Mouse (Mus musculus): ENCODE measurements around the gene Fam173b.

Fam173b gene

DNA sequence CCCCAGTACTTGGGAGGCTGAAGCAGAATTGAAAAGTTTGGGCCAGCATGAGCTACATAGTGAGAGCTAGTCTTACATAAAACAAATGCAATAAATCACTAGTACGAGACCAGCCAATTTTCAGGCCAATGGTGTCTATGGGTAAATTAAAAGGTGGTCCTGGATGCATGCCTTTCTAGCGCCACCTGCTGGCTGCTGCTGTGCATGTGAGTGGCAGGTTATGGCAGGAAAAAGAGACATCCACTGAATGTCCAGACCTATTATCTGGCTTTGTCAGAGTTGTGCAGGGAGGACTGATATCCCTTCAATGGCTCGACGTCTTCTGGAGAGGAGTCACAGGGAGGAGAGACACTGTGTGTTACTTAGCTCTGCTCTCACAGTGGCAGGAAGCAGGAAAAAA lies 15.1 kb upstream of the Fam173b start:
- peak; percentile 82 to 91 for DNase-seq (ENCODE audit: low spot score in 2 of 2)

GRCm38 (mm10) chr15:31587789-31588188 lies 13.9 kb upstream of the Fam173b start:
- DNase-seq (ENCODE audit: low spot score in 2 of 2): no peak

GRCm38 (mm10) chr15:31588989-31589640 lies 12.5 kb upstream of the Fam173b start:
- no peak for DNase-seq (ENCODE audit: low spot score in 2 of 2)

GRCm38 (mm10) chr15:31590176-31590575 lies 11.5 kb upstream of the Fam173b start:
- no peak for DNase-seq (ENCODE audit: low spot score in 2 of 2)

DNA sequence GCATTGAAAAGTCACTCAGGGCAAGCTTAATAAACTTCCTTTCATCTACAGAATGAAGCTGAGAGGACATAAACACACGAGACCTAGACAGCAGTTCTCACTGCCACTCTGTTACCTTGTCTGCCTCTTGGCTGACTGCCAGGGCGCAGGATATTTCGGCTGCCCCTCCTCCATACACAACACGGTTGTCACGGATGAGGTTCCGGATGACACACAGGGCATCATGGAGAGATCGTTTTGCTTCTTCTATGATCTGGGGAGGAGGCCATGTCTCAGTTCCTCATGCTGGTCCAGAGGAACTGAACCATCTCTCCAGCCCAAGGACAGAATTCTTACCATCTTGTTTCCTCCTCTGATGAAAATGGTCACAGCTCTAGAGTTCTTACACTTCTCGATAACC lies 9.1 kb upstream of the Fam173b start:
- DNase-seq (ENCODE audit: low spot score in 2 of 2): no peak

DNA sequence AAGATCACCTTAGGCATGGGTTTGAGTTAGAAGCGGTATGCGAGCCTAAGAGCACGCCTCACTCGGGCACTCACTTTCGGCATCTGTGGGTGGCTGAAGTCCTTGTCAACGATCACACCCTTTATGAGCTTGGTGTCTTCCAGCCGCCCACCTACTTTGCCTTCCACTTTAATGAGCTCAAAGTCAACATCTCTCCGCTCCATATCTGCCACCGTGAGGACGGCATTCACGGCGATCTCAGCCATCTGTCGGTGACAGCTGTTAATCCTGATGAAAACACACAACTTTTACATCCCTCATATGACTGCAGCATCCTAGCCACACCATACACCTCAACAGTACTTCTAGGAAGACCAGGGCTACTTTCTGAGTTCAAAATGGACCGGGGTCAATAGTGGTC lies 7.4 kb upstream of the Fam173b start:
- DNase-seq (ENCODE audit: low spot score in 2 of 2): no peak

DNA sequence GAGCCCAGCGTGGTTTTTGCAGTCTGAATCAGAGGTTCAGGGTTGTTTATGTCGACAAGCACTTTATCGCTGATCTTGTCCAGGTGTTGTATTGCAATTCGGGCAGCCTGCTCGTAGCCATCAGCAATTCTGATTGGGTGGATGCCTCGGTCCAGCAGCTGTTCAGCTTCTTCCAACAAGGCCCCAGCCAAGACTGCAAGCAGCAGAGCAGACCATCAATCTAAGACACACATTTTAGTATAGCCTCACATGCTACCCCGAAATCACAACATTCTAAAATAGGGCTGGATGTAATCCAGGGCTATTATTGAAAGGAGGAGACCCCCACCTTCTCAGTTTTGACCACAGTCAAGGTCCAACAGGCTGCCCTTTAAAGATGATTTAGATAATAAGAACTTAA lies 6.0 kb upstream of the Fam173b start:
- no peak for DNase-seq (ENCODE audit: low spot score in 2 of 2)

- DNase-seq (ENCODE audit: low spot score in 2 of 2): no peak
Observed at GRCm38 (mm10) chr15:31599834-31600233, 1.8 kb upstream of the Fam173b start.

GRCm38 (mm10) chr15:31601279-31601645 lies 390 bp upstream of the Fam173b start:
- DNase-seq (ENCODE audit: low spot score in 2 of 2): no peak

GRCm38 (mm10) chr15:31602426-31602825 lies 774 bp downstream of the Fam173b start:
- peak; percentile 38 to 63 for DNase-seq (ENCODE audit: low spot score in 2 of 2)

DNA sequence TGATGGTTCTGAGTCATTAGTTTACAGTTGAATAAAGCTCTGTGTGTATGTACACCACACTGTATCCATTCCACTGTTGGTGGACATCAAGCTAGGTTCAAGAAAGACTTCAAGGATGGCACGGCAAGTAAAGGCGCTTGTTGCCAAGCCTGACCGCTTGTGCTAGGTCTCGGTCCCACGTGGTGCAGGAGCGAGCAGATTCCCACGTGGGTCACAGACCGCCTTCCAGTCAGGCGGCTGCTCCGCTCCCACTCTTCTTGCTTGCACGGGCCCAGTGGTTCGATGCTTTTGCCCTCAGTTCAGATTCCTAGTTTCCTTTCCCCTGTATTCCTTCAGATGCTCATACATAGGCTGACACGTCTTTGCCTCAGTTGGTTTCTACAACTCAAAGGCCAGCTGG lies 1.5 kb downstream of the Fam173b start:
- no peak for DNase-seq (ENCODE audit: low spot score in 2 of 2)

DNA sequence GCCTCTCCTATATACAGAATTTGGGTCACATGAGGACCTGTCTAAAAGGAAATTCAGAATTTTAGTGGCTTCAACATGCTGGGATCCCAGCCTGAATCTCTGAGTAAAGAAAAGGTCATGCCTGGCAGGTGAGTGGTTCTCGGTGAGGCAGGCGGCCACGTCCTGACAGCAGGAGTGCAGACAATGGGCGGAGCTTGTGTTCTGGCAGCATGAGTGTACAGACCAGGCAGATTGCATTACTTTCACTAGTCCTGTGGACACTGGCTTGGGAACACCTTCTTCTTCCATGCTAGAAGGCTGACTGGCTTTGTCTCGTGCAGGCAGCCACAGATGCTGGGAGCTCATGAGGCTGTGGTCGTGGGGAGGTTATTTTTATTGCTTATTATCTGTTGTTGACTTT lies 5.2 kb downstream of the Fam173b start:
- DNase-seq (ENCODE audit: low spot score in 2 of 2): no peak

DNA sequence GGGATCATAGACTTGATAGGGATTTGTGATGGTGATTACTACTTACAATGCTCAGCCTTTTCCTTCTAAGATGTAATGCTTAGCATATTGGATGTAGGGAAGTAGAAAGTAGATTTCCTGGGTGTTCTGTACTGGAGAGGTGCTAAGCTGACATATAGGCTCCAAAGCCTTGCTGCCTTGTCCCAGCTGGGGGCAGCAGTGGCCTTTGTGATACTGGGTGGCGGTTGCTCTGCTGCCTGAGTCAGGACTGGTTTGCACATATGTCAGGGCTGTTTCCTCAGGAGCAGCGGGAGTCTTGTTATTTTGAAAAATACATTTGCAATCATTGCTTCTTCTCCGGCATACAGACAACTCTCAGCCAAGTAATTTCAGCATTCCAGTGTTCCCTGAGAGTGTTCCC lies 9.4 kb downstream of the Fam173b start:
- peak in 1 of 2 experiments; percentile 30 for DNase-seq (ENCODE audit: low spot score in 2 of 2)

DNA sequence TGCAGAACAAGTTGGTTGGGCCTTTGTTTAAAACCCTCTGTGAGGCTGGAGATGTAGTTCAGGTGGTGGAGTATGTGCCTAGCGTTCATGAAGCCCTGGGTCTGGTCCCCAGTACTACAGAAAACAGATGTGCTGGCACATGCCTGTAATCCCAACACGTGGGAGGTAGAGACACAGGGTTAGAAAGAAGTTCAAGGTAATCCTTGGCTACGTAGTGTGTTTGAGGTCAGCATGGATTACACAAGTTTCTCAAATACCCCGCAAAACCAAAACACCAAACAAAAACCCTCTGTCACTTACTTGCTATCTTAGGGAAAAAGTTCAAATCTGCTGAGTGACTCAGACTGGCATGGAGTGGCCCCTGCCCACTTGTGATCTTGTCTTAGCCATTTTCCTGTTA lies 10.3 kb downstream of the Fam173b start:
- no peak for DNase-seq (ENCODE audit: low spot score in 2 of 2)

DNA sequence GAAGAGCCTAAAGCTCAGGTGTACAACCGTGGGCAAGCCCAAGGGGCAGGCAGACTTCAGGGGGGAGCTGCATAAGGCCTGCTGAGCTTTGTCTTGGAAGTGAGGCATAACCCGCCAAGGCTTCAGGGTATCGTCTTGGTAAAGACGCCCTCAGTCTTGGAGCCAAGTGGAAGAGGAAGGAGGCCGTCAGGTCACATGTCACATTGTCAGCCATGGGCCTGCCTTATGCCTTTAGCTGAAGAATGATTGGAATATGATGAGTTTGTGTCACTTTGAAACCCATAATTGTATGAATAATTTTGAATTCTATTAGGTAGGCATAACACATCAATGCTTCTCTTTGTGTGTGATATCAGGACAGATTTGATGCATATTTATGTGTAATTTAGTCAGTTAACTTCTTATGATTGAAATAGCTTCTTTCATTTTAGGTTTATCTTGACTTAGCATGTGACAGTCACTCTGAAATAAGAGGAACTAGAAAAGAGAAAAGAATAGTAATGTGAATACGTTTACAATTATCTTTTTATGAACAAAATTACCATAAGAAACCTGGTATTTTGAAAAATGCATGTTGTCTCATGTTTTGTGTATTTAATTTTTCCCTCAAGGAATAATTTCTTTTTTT lies 12.3 kb downstream of the Fam173b start:
- no peak for DNase-seq (ENCODE audit: low spot score in 2 of 2)

DNA sequence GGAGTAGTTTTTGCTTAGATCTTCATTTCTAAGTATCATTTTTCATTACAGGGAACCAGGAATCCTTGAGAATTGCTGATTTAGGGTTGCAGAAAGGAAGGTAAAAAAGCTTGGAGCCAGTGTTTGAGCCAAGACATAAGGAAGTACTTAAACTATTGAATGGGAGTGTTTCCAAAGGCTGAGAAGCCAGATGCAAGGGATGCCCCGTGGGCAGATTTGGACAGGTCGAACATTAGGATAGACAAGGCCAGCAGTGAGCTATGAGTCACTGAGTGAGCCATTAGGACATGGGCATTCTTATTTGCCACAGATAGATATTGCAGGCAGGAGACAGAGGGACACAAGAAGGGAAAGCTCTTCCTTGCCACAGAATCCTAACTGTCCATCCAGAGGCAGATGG lies 13.0 kb downstream of the Fam173b start:
- DNase-seq (ENCODE audit: low spot score in 2 of 2): no peak

DNA sequence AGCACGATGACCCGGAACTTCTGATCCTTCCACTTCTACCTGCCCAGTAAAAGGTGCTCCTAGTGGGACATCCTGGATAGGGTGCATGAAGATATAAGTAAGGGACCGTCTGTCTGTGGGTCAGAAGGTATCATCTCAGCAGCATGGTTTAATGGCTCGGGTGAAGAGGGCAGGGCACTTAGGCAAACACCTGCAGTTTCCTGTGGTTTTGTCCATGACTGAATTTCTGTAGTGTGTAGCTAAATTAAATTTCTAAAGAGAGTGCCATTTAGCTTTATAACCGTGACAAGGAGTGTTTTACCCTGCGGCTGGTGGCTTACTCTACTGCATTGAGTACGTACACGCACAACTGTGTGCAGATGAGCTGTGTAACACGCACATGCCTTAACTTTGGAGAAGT lies 15.6 kb downstream of the Fam173b start:
- no peak for DNase-seq (ENCODE audit: low spot score in 2 of 2)

- DNase-seq (ENCODE audit: low spot score in 2 of 2): peak in 1 of 2 experiments; percentile 34
Observed at GRCm38 (mm10) chr15:31619521-31619920, 17.9 kb downstream of the Fam173b start.

GRCm38 (mm10) chr15:31627277-31628154 lies 25.9 kb downstream of the Fam173b start:
- no peak for DNase-seq (ENCODE audit: low spot score in 2 of 2)

- DNase-seq (ENCODE audit: low spot score in 2 of 2): no peak
Observed at GRCm38 (mm10) chr15:31628180-31628579, 26.5 kb downstream of the Fam173b start.

GRCm38 (mm10) chr15:31629556-31629955 lies 27.9 kb downstream of the Fam173b start:
- no peak for DNase-seq (ENCODE audit: low spot score in 2 of 2)

- DNase-seq (ENCODE audit: low spot score in 2 of 2): no peak
Observed at GRCm38 (mm10) chr15:31631396-31631858, 29.8 kb downstream of the Fam173b start.

DNA sequence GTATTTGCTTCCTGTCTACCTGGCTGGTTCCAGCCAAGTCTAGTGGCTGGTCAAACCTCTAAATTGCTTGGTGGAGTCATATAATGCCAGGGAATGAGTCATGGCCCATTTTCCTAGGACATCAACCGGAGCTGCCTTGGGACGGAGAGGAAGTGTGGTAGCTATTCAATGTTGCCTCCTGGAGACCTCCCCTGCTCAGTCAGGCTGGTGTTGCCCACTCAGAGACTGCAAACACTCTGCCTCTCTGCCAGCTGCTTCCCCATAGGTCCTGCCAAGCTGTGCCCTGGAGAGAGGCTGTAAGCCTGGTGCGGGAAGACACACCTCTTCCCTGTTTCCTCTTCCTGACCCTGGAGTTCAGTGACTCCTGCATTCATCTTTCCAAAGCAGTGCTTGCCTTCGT lies 30.8 kb downstream of the Fam173b start:
- no peak for DNase-seq (ENCODE audit: low spot score in 2 of 2)

Measured in spleen, postnatal 10 days (tissue).